ENCODE assay signal across 22 mouse cellular contexts in genomic region chr12:25356774-25357173, GRCm38 (mm10).
"Had no signal": no experiment of that assay in that cellular context is flagged by ENCODE, and none has a peak within 500 bp of the region (broad histone marks: within the 10 kb centered on the region; RNA-seq: fewer than 3 reads in every experiment).

No protein-coding gene starts in this region.

- H3K4me1 ChIP-seq: limb, embryonic 10.5 days; limb, embryonic 13.5 days; liver, embryonic 12.5 days; liver, embryonic 15.5 days; lung, embryonic 15.5 days; neural tube, embryonic 15.5 days had no signal

- H3K9me3 ChIP-seq: limb, embryonic 10.5 days; limb, embryonic 13.5 days; liver, embryonic 12.5 days; liver, embryonic 15.5 days; lung, embryonic 15.5 days; midbrain, embryonic 13.5 days; neural tube, embryonic 12.5 days had no signal

- H3K4me3 ChIP-seq: layer of hippocampus, adult 2 months; limb, embryonic 10.5 days; limb, embryonic 13.5 days; liver, embryonic 12.5 days; liver, embryonic 15.5 days; lung, embryonic 15.5 days; midbrain, embryonic 13.5 days; neural tube, embryonic 12.5 days; neural tube, embryonic 15.5 days had no signal

- DNase-seq: kidney, adult 11 months; kidney, adult 9 months; kidney, postnatal 25 days; layer of hippocampus, adult 9-11 months; liver; lung, adult 18-20 months; lung, postnatal 10 days; lung, postnatal 36 days; thymus, adult 2 months; thymus, postnatal 14 days; thymus, postnatal 4 days had no signal

- H3K9ac ChIP-seq: limb, embryonic 13.5 days; liver, embryonic 12.5 days; liver, embryonic 15.5 days; lung, embryonic 15.5 days; midbrain, embryonic 13.5 days; neural tube, embryonic 12.5 days; neural tube, embryonic 15.5 days had no signal

- H3K36me3 ChIP-seq: limb, embryonic 10.5 days; limb, embryonic 13.5 days; liver, embryonic 12.5 days; liver, embryonic 15.5 days; lung, embryonic 15.5 days; midbrain, embryonic 13.5 days; neural tube, embryonic 12.5 days; neural tube, embryonic 15.5 days had no signal

- H3K4me2 ChIP-seq: limb, embryonic 13.5 days; liver, embryonic 12.5 days; liver, embryonic 15.5 days; lung, embryonic 15.5 days; midbrain, embryonic 13.5 days; neural tube, embryonic 12.5 days; neural tube, embryonic 15.5 days had no signal

- H3K27ac ChIP-seq: kidney, postnatal 0 days; layer of hippocampus, adult 2 months; limb, embryonic 10.5 days; limb, embryonic 13.5 days; liver, embryonic 12.5 days; liver, embryonic 15.5 days; lung, embryonic 15.5 days; midbrain, embryonic 13.5 days; neural tube, embryonic 12.5 days; neural tube, embryonic 15.5 days; stomach, postnatal 0 days had no signal

- H3K27me3 ChIP-seq: limb, embryonic 13.5 days; liver, embryonic 12.5 days; liver, embryonic 15.5 days; lung, embryonic 15.5 days; midbrain, embryonic 13.5 days; neural tube, embryonic 12.5 days; neural tube, embryonic 15.5 days had no signal

- ATAC-seq: liver, embryonic 12.5 days; midbrain, embryonic 13.5 days had no signal
